Mouse (Mus musculus) cerebellum, adult 2 months (tissue): ENCODE data around the gene Eif3l.

Experiments
- CTCF ChIP-seq: fragments of 200-500 bp; IDR thresholded peaks from 2 replicates; pipeline ENCODE4 v1.5.1; 2011; ENCODE audit warnings: low read depth, mild to moderate bottlenecking, control low read depth, low read length, moderate library complexity, borderline replicate concordance; ENCODE audit not compliant: insufficient read depth
- POLR2A ChIP-seq: fragments of 200-500 bp; IDR thresholded peaks from 2 replicates; pipeline ENCODE4 v1.6.1; 2011; ENCODE audit warnings: low read length, control low read depth, borderline replicate concordance; ENCODE audit not compliant: insufficient read depth

GRCm38 (mm10) chr15:79057850-79058249 is 17.1 kb upstream of the Eif3l start:
- no peak for TF ChIP-seq CTCF
- no peak for TF ChIP-seq POLR2A
